Mouse (Mus musculus): ENCODE measurements around the gene Nrbp1.

- no peak for TF ChIP-seq CTCF (IDR thresholded peaks at IDR 0.05; ENCODE audit: low read depth)
- TF ChIP-seq EP300 (IDR thresholded peaks at IDR 0.05; ENCODE audit: low read depth): no peak
Measured at GRCm38 (mm10) chr5:31200327-31200768, 40.3 kb upstream of the Nrbp1 start.
